Mouse (Mus musculus) large intestine, adult 2 months (tissue): ENCODE results near the gene Bhlhe40. TPM values are rescaled to one million over a fixed set of nuclear protein-coding genes. Genes with fewer than 3 reads are reported as not detected.

Experiments used
- DNase-seq: peaks from one replicate; pipeline ENCODE4 v3.0.0-alpha.2; 2012; ENCODE audit warnings: low read depth, low spot score
- WGBS: fragments of 180-500 bp; shearing (Covaris S2); methylation state at CpG from one replicate; pipeline ENCODE4 v1.1.7; 2018; 5-methylcytosine and 5-hydroxymethylcytosine counted together
- polyA plus RNA-seq: library from polyadenylated mRNA; depleted of rRNA; stranded (reverse); fragments of >200 nt; gene quantifications from 2 replicates; pipeline ENCODE4 v1.2.3, GENCODE M21; 2012

Gene Bhlhe40
- polyA plus RNA-seq, 1 experiment = 20.2 TPM

- 24% methylated on average over 15 of the region's 15 CpGs for WGBS
- DNase-seq = no peak
These were observed 2.1 kb downstream of the Bhlhe40 start for GRCm38 (mm10) chr6:108662314-108663240.

GRCm38 (mm10) chr6:108663241-108664194 lies 3.1 kb downstream of the Bhlhe40 start:
- 20% methylated on average over 8 of the region's 8 CpGs for WGBS
- no peak for DNase-seq

GRCm38 (mm10) chr6:108664533-108665150 lies 4.2 kb downstream of the Bhlhe40 start:
- 55% methylated on average over 24 of the region's 24 CpGs for WGBS
- DNase-seq = no peak

GRCm38 (mm10) chr6:108665587-108665986 lies 5.2 kb downstream of the Bhlhe40 start:
- DNase-seq = no peak
- WGBS = 28% methylated on average over 5 of the region's 5 CpGs

- no peak for DNase-seq
- 64% methylated on average over 12 of the region's 12 CpGs for WGBS
These were observed 6.4 kb downstream of the Bhlhe40 start for GRCm38 (mm10) chr6:108666648-108667488.

- DNase-seq = no peak
- WGBS = 13% methylated on average over 6 of the region's 6 CpGs
These were observed 7.2 kb downstream of the Bhlhe40 start for GRCm38 (mm10) chr6:108667599-108668021.

GRCm38 (mm10) chr6:108668321-108668786 lies 7.9 kb downstream of the Bhlhe40 start:
- 1% methylated on average over 30 of the region's 30 CpGs for WGBS

GRCm38 (mm10) chr6:108670276-108670675 lies 9.8 kb downstream of the Bhlhe40 start:
- 72% methylated on average over 3 of the region's 3 CpGs for WGBS

More at GRCm38 (mm10) chr6:108668321-108668786, 7.9 kb downstream of the Bhlhe40 start:
- no peak for DNase-seq

GRCm38 (mm10) chr6:108670821-108671220 lies 10.4 kb downstream of the Bhlhe40 start:
- 29% methylated on average over 3 of the region's 3 CpGs for WGBS
- DNase-seq = no peak

More at GRCm38 (mm10) chr6:108670276-108670675, 9.8 kb downstream of the Bhlhe40 start:
- no peak for DNase-seq

GRCm38 (mm10) chr6:108672094-108672493 lies 11.7 kb downstream of the Bhlhe40 start:
- 83% methylated on average over 8 of the region's 8 CpGs for WGBS
- no peak for DNase-seq

- WGBS = 91% methylated on average over 2 of the region's 2 CpGs
- no peak for DNase-seq
These were observed 13.8 kb downstream of the Bhlhe40 start for GRCm38 (mm10) chr6:108674221-108674620.

GRCm38 (mm10) chr6:108676783-108677340 lies 16.4 kb downstream of the Bhlhe40 start:
- DNase-seq = no peak
- WGBS = 95% methylated on average over 9 of the region's 9 CpGs

- WGBS = 76% methylated on average over 4 of the region's 4 CpGs
- no peak for DNase-seq
These were observed 17.3 kb downstream of the Bhlhe40 start for GRCm38 (mm10) chr6:108677697-108678096.

GRCm38 (mm10) chr6:108678227-108678626 lies 17.8 kb downstream of the Bhlhe40 start:
- no peak for DNase-seq
- 88% methylated on average over 5 of the region's 5 CpGs for WGBS

GRCm38 (mm10) chr6:108680503-108680902 lies 20.1 kb downstream of the Bhlhe40 start:
- WGBS = 89% methylated on average over 7 of the region's 7 CpGs
- no peak for DNase-seq

GRCm38 (mm10) chr6:108681084-108681483 lies 20.7 kb downstream of the Bhlhe40 start:
- WGBS = 63% methylated on average over 4 of the region's 4 CpGs

GRCm38 (mm10) chr6:108683140-108683539 lies 22.7 kb downstream of the Bhlhe40 start:
- WGBS = 42% methylated on average over 1 of the region's 1 CpGs
- DNase-seq = no peak

More at GRCm38 (mm10) chr6:108681084-108681483, 20.7 kb downstream of the Bhlhe40 start:
- DNase-seq = no peak

GRCm38 (mm10) chr6:108684430-108684829 lies 24.0 kb downstream of the Bhlhe40 start:
- 81% methylated on average over 5 of the region's 5 CpGs for WGBS
- DNase-seq = no peak
